In genomic region chr3:84460499-84460898, GRCm38 (mm10) we compare ENCODE assay signal across 12 mouse cellular contexts. TPM values are rescaled to one million over a fixed set of nuclear protein-coding genes. Genes with fewer than 3 reads are reported as not detected.
DNase-seq lines count a peak whose midpoint lies in the region; ATAC-seq and TF ChIP-seq lines count a peak whose summit lies in the region.
"Had no signal": no experiment of that assay in that cellular context is flagged by ENCODE, and none has a peak within 500 bp of the region (broad histone marks: within the 10 kb centered on the region; RNA-seq: fewer than 3 reads in every experiment).

No protein-coding gene starts in this region.

- no peak for TF ChIP-seq POLR2A in heart, adult 2 months (IDR thresholded peaks at IDR 0.05; ENCODE audit: insufficient read depth, low read depth, low read length)
- no peak for TF ChIP-seq POLR2A in small intestine, adult 2 months (IDR thresholded peaks at IDR 0.05; ENCODE audit: low read depth, low read length)

- peak overlapping the region; percentile 46 for H3K4me2 ChIP-seq in heart, embryonic 16.5 days (ENCODE audit: low read depth, low read length)
- no peak overlapping the region for H3K4me2 ChIP-seq in midbrain, embryonic 16.5 days (ENCODE audit: low read length)
- no peak overlapping the region for H3K4me2 ChIP-seq in midbrain, postnatal 0 days (ENCODE audit: low read depth, low read length, poor library complexity, severe bottlenecking)
- H3K4me2 ChIP-seq in intestine, embryonic 15.5 days (replicated peaks), result peak overlapping the region; percentile 30
- H3K4me2 ChIP-seq in forebrain, embryonic 14.5 days (ENCODE audit: low read length), result no peak overlapping the region

- peak; percentile 61 for ATAC-seq in heart, embryonic 16.5 days (replicated peaks; ENCODE audit: extremely low read depth, insufficient read depth, low FRiP score)
- ATAC-seq in midbrain, embryonic 16.5 days, result peak; percentile 31; the same call in 1 of the 2 replicates
- no peak for ATAC-seq in midbrain, postnatal 0 days (ENCODE audit: low FRiP score)
- ATAC-seq in intestine, embryonic 15.5 days, result no peak; the same call in none of the 2 replicates
- ATAC-seq in forebrain, embryonic 14.5 days, result no peak

- no peaks in the 10 kb centered on the region for H3K9me3 ChIP-seq in heart, embryonic 16.5 days (replicated peaks; ENCODE audit: control insufficient read depth, low read length)
- H3K9me3 ChIP-seq in midbrain, embryonic 16.5 days (replicated peaks; ENCODE audit: control insufficient read depth, low read length, poor library complexity, severe bottlenecking), result no peaks in the 10 kb centered on the region
- H3K9me3 ChIP-seq in midbrain, postnatal 0 days (ENCODE audit: low read length), result no peaks in the 10 kb centered on the region
- no peaks in the 10 kb centered on the region for H3K9me3 ChIP-seq in intestine, embryonic 15.5 days
- H3K9me3 ChIP-seq in forebrain, embryonic 14.5 days (replicated peaks; ENCODE audit: control insufficient read depth, low read length), result no peaks in the 10 kb centered on the region

- no peaks in the 10 kb centered on the region for H3K36me3 ChIP-seq in heart, embryonic 16.5 days (ENCODE audit: control insufficient read depth, insufficient read depth)
- H3K36me3 ChIP-seq in heart, adult 2 months (ENCODE audit: control insufficient read depth, insufficient read depth, low read length), result no peaks in the 10 kb centered on the region
- no peaks in the 10 kb centered on the region for H3K36me3 ChIP-seq in midbrain, embryonic 16.5 days (ENCODE audit: control insufficient read depth, insufficient read depth, low read length)
- no peaks in the 10 kb centered on the region for H3K36me3 ChIP-seq in midbrain, postnatal 0 days (ENCODE audit: insufficient read depth, low read length)
- H3K36me3 ChIP-seq in intestine, embryonic 15.5 days, result no peaks in the 10 kb centered on the region
- no peaks in the 10 kb centered on the region for H3K36me3 ChIP-seq in small intestine, adult 2 months (ENCODE audit: control insufficient read depth, insufficient read depth, low read length)
- H3K36me3 ChIP-seq in forebrain, embryonic 14.5 days (ENCODE audit: control insufficient read depth, insufficient read depth, low read length), result no peaks in the 10 kb centered on the region

- TF ChIP-seq CTCF in heart, adult 2 months (IDR thresholded peaks at IDR 0.05), result no peak
- no peak for TF ChIP-seq CTCF in midbrain, postnatal 0 days (IDR thresholded peaks at IDR 0.05)
- no peak for TF ChIP-seq CTCF in small intestine, adult 2 months (IDR thresholded peaks at IDR 0.05; ENCODE audit: extremely low read depth, insufficient read length, insufficient replicate concordance, low read depth, low read length)
- no peak for TF ChIP-seq CTCF in gastrocnemius, adult 2 months (IDR thresholded peaks at IDR 0.05)

- WGBS in heart, embryonic 16.5 days, result 22% methylated on average over 3 of the region's 3 CpGs
- WGBS in heart, adult 2 months, result 49% methylated on average over 3 of the region's 3 CpGs
- 40% methylated on average over 3 of the region's 3 CpGs for whole genome bisulfite sequencing in midbrain, embryonic 16.5 days
- 43% methylated on average over 3 of the region's 3 CpGs for WGBS in midbrain, postnatal 0 days
- 35% methylated on average over 3 of the region's 3 CpGs for WGBS in intestine, embryonic 15.5 days
- 40% methylated on average over 3 of the region's 3 CpGs for WGBS in small intestine, adult 2 months
- 24% methylated on average over 3 of the region's 3 CpGs for WGBS in forebrain, embryonic 14.5 days

- no peaks in the 10 kb centered on the region for H3K79me2 ChIP-seq in heart, adult 2 months (replicated peaks; ENCODE audit: control insufficient read depth, insufficient read depth, low read length)

- intact Hi-C loops in heart, adult 2 months (cut with DNase I), result no loop called here
- intact Hi-C loops in gastrocnemius, adult 2 months (cut with DNase I), result no loop called here

- H3K4me3 ChIP-seq in heart, embryonic 16.5 days (ENCODE audit: low read length), result no peak overlapping the region
- H3K4me3 ChIP-seq in heart, adult 2 months, result no peak overlapping the region
- H3K4me3 ChIP-seq in midbrain, embryonic 16.5 days (ENCODE audit: low read depth, low read length), result no peak overlapping the region
- no peak overlapping the region for H3K4me3 ChIP-seq in midbrain, postnatal 0 days (ENCODE audit: low read depth, low read length)
- H3K4me3 ChIP-seq in intestine, embryonic 15.5 days (replicated peaks), result no peak overlapping the region
- no peak overlapping the region for H3K4me3 ChIP-seq in small intestine, adult 2 months (ENCODE audit: low read depth, low read length)
- H3K4me3 ChIP-seq in gastrocnemius, adult 2 months, result no peak overlapping the region
- H3K4me3 ChIP-seq in forebrain, embryonic 14.5 days (ENCODE audit: low read depth, low read length), result no peak overlapping the region
- H3K4me3 ChIP-seq: layer of hippocampus, adult 2 months had no signal

- TF ChIP-seq EP300 in heart, adult 2 months (IDR thresholded peaks at IDR 0.05; ENCODE audit: insufficient read depth, low read depth, low read length), result no peak

- H3K9ac ChIP-seq in heart, embryonic 16.5 days (ENCODE audit: low read length), result peak overlapping the region; percentile 36; the same call in 1 of the 2 replicates
- no peak overlapping the region for H3K9ac ChIP-seq in heart, adult 2 months (ENCODE audit: low read depth, low read length)
- no peak overlapping the region for H3K9ac ChIP-seq in midbrain, embryonic 16.5 days (ENCODE audit: low read depth, low read length)
- no peak overlapping the region for H3K9ac ChIP-seq in midbrain, postnatal 0 days (replicated peaks; ENCODE audit: low read length, poor library complexity, severe bottlenecking)
- no peak overlapping the region for H3K9ac ChIP-seq in intestine, embryonic 15.5 days
- H3K9ac ChIP-seq in forebrain, embryonic 14.5 days (ENCODE audit: low read length), result no peak overlapping the region

- H3K27me3 ChIP-seq in heart, embryonic 16.5 days (ENCODE audit: control insufficient read depth, insufficient read depth, low read length), result no peaks in the 10 kb centered on the region; the same call in none of the 2 replicates
- H3K27me3 ChIP-seq in heart, adult 2 months (ENCODE audit: control insufficient read depth, insufficient read depth, low read length), result no peaks in the 10 kb centered on the region
- no peaks in the 10 kb centered on the region for H3K27me3 ChIP-seq in midbrain, embryonic 16.5 days (ENCODE audit: control insufficient read depth, insufficient read depth, low read depth, low read length)
- H3K27me3 ChIP-seq in midbrain, postnatal 0 days (ENCODE audit: insufficient read depth, low read length), result no peaks in the 10 kb centered on the region
- H3K27me3 ChIP-seq in intestine, embryonic 15.5 days (replicated peaks), result no peaks in the 10 kb centered on the region
- no peaks in the 10 kb centered on the region for H3K27me3 ChIP-seq in small intestine, adult 2 months (ENCODE audit: control insufficient read depth, insufficient read depth, low read length)
- H3K27me3 ChIP-seq in forebrain, embryonic 14.5 days (replicated peaks; ENCODE audit: control insufficient read depth, insufficient read depth, low read length), result no peaks in the 10 kb centered on the region

- peaks cover 19% of the 10 kb centered on the region for H3K4me1 ChIP-seq in heart, embryonic 16.5 days (ENCODE audit: control insufficient read depth, insufficient read depth, low read length)
- H3K4me1 ChIP-seq in heart, adult 2 months (ENCODE audit: control insufficient read depth, insufficient read depth, low read length), result peaks cover 2% of the 10 kb centered on the region; the same call in 1 of the 2 replicates
- no peaks in the 10 kb centered on the region for H3K4me1 ChIP-seq in midbrain, embryonic 16.5 days (ENCODE audit: control insufficient read depth, insufficient read depth, low read length)
- no peaks in the 10 kb centered on the region for H3K4me1 ChIP-seq in midbrain, postnatal 0 days (ENCODE audit: insufficient read depth, low read length)
- peaks cover 25% of the 10 kb centered on the region for H3K4me1 ChIP-seq in intestine, embryonic 15.5 days (replicated peaks)
- peaks cover 21% of the 10 kb centered on the region; the same call in 1 of the 2 replicates for H3K4me1 ChIP-seq in small intestine, adult 2 months (ENCODE audit: control insufficient read depth, insufficient read depth, insufficient read length, low read length)
- peaks cover 3% of the 10 kb centered on the region; the same call in 1 of the 2 replicates for H3K4me1 ChIP-seq in forebrain, embryonic 14.5 days (ENCODE audit: control insufficient read depth, insufficient read depth, low read length)

- DNase-seq in heart, adult 2 months, result no peak
- no peak for DNase-seq in midbrain, postnatal 0 days (ENCODE audit: low spot score)
- no peak for DNase-seq in gastrocnemius, adult 2 months
- DNase-seq in forebrain, embryonic 14.5 days (ENCODE audit: low spot score), result no peak
- DNase-seq: cerebellum, adult 8-10 months; gastrocnemius, postnatal 25 days; lung, postnatal 14 days had no signal

- peak overlapping the region; percentile 43; the same call in 1 of the 2 replicates for H3K27ac ChIP-seq in heart, embryonic 16.5 days (ENCODE audit: low read length)
- no peak overlapping the region for H3K27ac ChIP-seq in heart, adult 2 months
- H3K27ac ChIP-seq in midbrain, embryonic 16.5 days (ENCODE audit: low read length), result no peak overlapping the region
- no peak overlapping the region for H3K27ac ChIP-seq in midbrain, postnatal 0 days (ENCODE audit: low read depth, low read length)
- H3K27ac ChIP-seq in intestine, embryonic 15.5 days, result peak overlapping the region; percentile 67
- H3K27ac ChIP-seq in small intestine, adult 2 months (ENCODE audit: insufficient read depth, low read depth, low read length), result peak overlapping the region; percentile 2; the same call in 1 of the 2 replicates
- H3K27ac ChIP-seq in gastrocnemius, adult 2 months, result no peak overlapping the region
- H3K27ac ChIP-seq in forebrain, embryonic 14.5 days (ENCODE audit: low read depth, low read length), result no peak overlapping the region
- H3K27ac ChIP-seq: layer of hippocampus, adult 2 months had no signal

RNA-seq across cellular contexts. Expression of gene Fhdc1, which starts 19.7 kb away (rescaled TPM):
- polyA plus RNA-seq in heart, embryonic 16.5 days (2015; fragmentation: Nextera tagmentation; extraction: Ambion mirVana), result 1.7 and 2.0 TPM in 2 replicates
- total RNA-seq in heart, adult 2 months (2021), result under 1 TPM; 0.59 to 0.60 TPM
- polyA plus RNA-seq in heart, adult 2 months (2012; rRNA removed), result 0.09 and 0.39 TPM in 2 replicates
- polyA plus RNA-seq in midbrain, embryonic 16.5 days (2015; fragmentation: Nextera tagmentation; extraction: Ambion mirVana), result 3.5 and 4.9 TPM in 2 replicates
- 3.7 and 3.8 TPM in 2 replicates for total RNA-seq in midbrain, postnatal 0 days (2014; rRNA removed)
- 3.0 TPM in 2 replicates for polyA plus RNA-seq in midbrain, postnatal 0 days (2015; fragmentation: Nextera tagmentation; extraction: Ambion mirVana)
- polyA plus RNA-seq in intestine, embryonic 15.5 days (2015; fragmentation: Nextera tagmentation; extraction: Ambion mirVana), result 6.5 and 7.7 TPM in 2 replicates
- polyA plus RNA-seq in small intestine, adult 2 months (2012; rRNA removed), result 1.3 and 2.0 TPM in 2 replicates
- total RNA-seq in gastrocnemius, adult 2 months (2021), result under 1 TPM; 0.14 to 0.15 TPM
- polyA plus RNA-seq in forebrain, embryonic 14.5 days (2014; fragmentation: Nextera tagmentation; extraction: Ambion mirVana), result 1.3 and 2.8 TPM in 2 replicates

Comparison
In these comparisons a context has a peak if more than half of its experiments do, and no peak if none do; other contexts are left out.
1. ATAC-seq: peak in heart, embryonic 16.5 days (single experiment) and midbrain, embryonic 16.5 days (single experiment); none in midbrain, postnatal 0 days (single experiment), intestine, embryonic 15.5 days (single experiment) and forebrain, embryonic 14.5 days (single experiment).
2. H3K27ac ChIP-seq: peak in heart, embryonic 16.5 days (single experiment), intestine, embryonic 15.5 days (single experiment) and small intestine, adult 2 months (single experiment); none in heart, adult 2 months (single experiment), midbrain, embryonic 16.5 days (single experiment), midbrain, postnatal 0 days (single experiment), gastrocnemius, adult 2 months (single experiment) and forebrain, embryonic 14.5 days (single experiment).
3. H3K4me2 ChIP-seq: peak in heart, embryonic 16.5 days (single experiment) and intestine, embryonic 15.5 days (single experiment); none in midbrain, embryonic 16.5 days (single experiment), midbrain, postnatal 0 days (single experiment) and forebrain, embryonic 14.5 days (single experiment).